ENCODE assay signal across 9 mouse cellular contexts in genomic region chr11:79080965-79081891, GRCm38 (mm10).
DNase-seq lines count a peak whose midpoint lies in the region; ATAC-seq and TF ChIP-seq lines count a peak whose summit lies in the region.
"Had no signal": no experiment of that assay in that cellular context is flagged by ENCODE, and none has a peak within 500 bp of the region (broad histone marks: within the 10 kb centered on the region; RNA-seq: fewer than 3 reads in every experiment).

No protein-coding gene starts in this region.

- H3K9me3 ChIP-seq in stomach, postnatal 0 days (ENCODE audit: control insufficient read depth, low read length): no peaks in the 10 kb centered on the region

- DNase-seq in ovary, adult 18-20 months (ENCODE audit: low spot score): peak; percentile 81
- DNase-seq in ovary, postnatal 10 days (ENCODE audit: low spot score): no peak
- peak; percentile 75 for DNase-seq in gastrocnemius, postnatal 25 days
- peak; percentile 55 for DNase-seq in kidney, postnatal 14 days
- DNase-seq in stomach, postnatal 0 days (ENCODE audit: low spot score): no peak
- DNase-seq in thymus, postnatal 0 days (ENCODE audit: low spot score): no peak
- no peak for DNase-seq in retina, postnatal 1 day

- H3K9ac ChIP-seq in stomach, postnatal 0 days (ENCODE audit: low read length): no peak overlapping the region

- peak overlapping the region; percentile 30 for H3K27ac ChIP-seq in stomach, postnatal 0 days (replicated peaks)

- H3K4me3 ChIP-seq in stomach, postnatal 0 days (ENCODE audit: low read depth, low read length): no peak overlapping the region

- TF ChIP-seq CTCF in stomach, postnatal 0 days (IDR thresholded peaks at IDR 0.05; ENCODE audit: low read depth): 0 out of 2 replicates have a peak, but pooled peaks have one; percentile 14

- no peak for TF ChIP-seq EP300 in stomach, postnatal 0 days (optimal IDR thresholded peaks at IDR 0.05)

- H3K4me1 ChIP-seq in stomach, postnatal 0 days (replicated peaks; ENCODE audit: control insufficient read depth, insufficient read depth): 0 out of 2 replicates have a peak, but pooled peaks cover 2% of the 10 kb centered on the region

- H3K4me2 ChIP-seq in stomach, postnatal 0 days (replicated peaks; ENCODE audit: low read depth): no peak overlapping the region
- H3K4me2 ChIP-seq: midbrain, embryonic 11.5 days had no signal

- ATAC-seq in stomach, postnatal 0 days (ENCODE audit: low FRiP score, low TSS enrichment): peak; percentile 53; the same call in 1 of the 2 replicates
- no peak for ATAC-seq in cerebellum, adult (ENCODE audit: insufficient number of reproducible peaks, low FRiP score, low TSS enrichment)

- no peaks in the 10 kb centered on the region for H3K27me3 ChIP-seq in stomach, postnatal 0 days (ENCODE audit: control insufficient read depth, insufficient read depth, low read length)

- WGBS in stomach, postnatal 0 days: 52% methylated on average over 16 of the region's 16 CpGs

- H3K36me3 ChIP-seq in stomach, postnatal 0 days (ENCODE audit: control insufficient read depth, insufficient read depth, low read length): no peaks in the 10 kb centered on the region; the same call in 1 of the 2 replicates

Comparison
In these comparisons a context has a peak if more than half of its experiments do, and no peak if none do; other contexts are left out.
1. DNase-seq: peak in ovary, adult 18-20 months (single experiment), gastrocnemius, postnatal 25 days (single experiment) and kidney, postnatal 14 days (single experiment); none in ovary, postnatal 10 days (single experiment), stomach, postnatal 0 days (single experiment), thymus, postnatal 0 days (single experiment) and retina, postnatal 1 day (single experiment).